Mouse (Mus musculus) embryonic fibroblast, embryonic 13.5 days (primary cell): Measurements from ENCODE around the gene Hs2st1. TPM values are rescaled to one million over a fixed set of nuclear protein-coding genes. Genes with fewer than 3 reads are reported as not detected.

ENCODE experiments used
- H3K27ac ChIP-seq: 2 replicates; pipeline ENCODE4 v1.5.1; 2012; ENCODE audit warnings: low read length, control low read depth, inconsistent platforms; ENCODE audit not compliant: insufficient read depth
- H3K4me1 ChIP-seq: 2 replicates; pipeline ENCODE4 v1.6.1; 2011; ENCODE audit warnings: low read length; ENCODE audit not compliant: control insufficient read depth, insufficient read depth
- H3K4me3 ChIP-seq: 2 replicates; pipeline ENCODE4 v1.5.1; 2011; ENCODE audit warnings: mild to moderate bottlenecking, control low read depth, low read length; ENCODE audit not compliant: insufficient read depth
- CTCF ChIP-seq: IDR thresholded peaks from 2 replicates; pipeline ENCODE4 v1.5.1; 2011; ENCODE audit warnings: mild to moderate bottlenecking, control low read depth, low read length, moderate library complexity, borderline replicate concordance; ENCODE audit not compliant: insufficient read depth
- POLR2A ChIP-seq: IDR thresholded peaks from 2 replicates; pipeline ENCODE4 v1.6.1; 2011; ENCODE audit warnings: low read depth, mild to moderate bottlenecking, control low read depth, low read length, moderate library complexity
- polyA plus RNA-seq: library from polyadenylated mRNA; stranded (reverse); fragments of >200 nt; gene quantifications from 2 replicates; pipeline ENCODE4 v1.2.4, GENCODE M21; 2011; ENCODE audit warnings: low read depth; ENCODE audit not compliant: missing spikeins, insufficient read length

Gene Hs2st1
- polyA plus RNA-seq, 1 experiment = 83.7 TPM

DNA sequence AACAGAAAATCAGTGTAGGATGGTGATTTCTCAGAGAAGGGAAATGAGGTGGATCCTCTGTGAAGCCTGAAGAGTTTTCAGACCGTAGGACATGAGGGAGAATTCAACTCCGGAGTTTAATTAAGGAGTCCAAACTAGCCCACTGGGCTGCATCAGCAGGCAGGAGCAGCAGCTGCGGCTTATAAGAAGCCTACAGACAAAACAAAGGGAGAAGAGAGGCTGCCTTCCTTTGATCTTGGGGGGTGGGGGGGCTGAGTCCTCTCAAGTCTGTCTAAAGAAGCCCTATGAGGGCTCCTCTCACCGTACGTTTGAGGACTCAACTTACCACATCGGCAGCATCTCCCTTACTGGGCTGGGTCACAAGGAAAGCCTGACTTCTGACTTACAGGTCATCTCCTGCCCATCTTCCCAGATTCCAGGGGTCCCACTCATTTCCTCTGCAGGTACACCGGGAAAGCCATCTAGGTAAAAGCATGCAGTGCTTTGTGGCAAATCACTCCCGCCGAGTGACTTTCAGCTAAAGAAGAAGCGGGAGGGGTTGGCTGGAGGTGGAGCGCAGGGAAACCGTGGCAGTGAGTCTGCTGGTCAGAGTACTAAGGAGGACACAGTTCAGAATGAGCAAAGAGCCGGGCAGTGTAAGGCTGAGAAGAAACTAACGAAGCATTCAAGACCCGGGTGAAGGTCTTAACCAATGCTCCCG lies 13.2 kb downstream of the Hs2st1 start:
- H3K27ac ChIP-seq = no peak overlapping the region
- peaks cover 9% of the 10 kb centered on the region; the same call in 1 of the 2 replicates for H3K4me1 ChIP-seq
- no peak overlapping the region for H3K4me3 ChIP-seq
- no peak for TF ChIP-seq POLR2A

DNA sequence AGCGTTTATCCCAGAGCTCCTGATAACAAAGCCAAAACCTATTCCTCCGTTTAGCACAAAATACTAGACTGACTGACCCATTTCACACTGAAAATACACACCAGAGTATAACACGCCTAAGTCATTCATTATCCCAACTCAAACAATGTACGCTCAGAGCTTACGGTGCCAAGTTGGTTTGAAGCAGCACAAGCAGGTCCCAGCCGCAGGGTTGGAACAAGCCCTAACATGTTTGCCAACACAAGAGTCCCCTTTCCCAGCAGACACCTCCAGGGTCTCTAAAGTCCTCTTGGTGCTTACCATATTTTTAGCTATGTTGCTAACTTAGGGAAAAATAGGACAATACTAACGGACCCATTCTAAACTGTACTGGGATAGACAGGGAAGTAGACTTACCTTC lies 14.8 kb downstream of the Hs2st1 start:
- no peak for TF ChIP-seq POLR2A
- TF ChIP-seq CTCF = no peak
- no peak overlapping the region for H3K27ac ChIP-seq
- peaks cover 13% of the 10 kb centered on the region; the same call in 1 of the 2 replicates for H3K4me1 ChIP-seq
- H3K4me3 ChIP-seq = no peak overlapping the region

DNA sequence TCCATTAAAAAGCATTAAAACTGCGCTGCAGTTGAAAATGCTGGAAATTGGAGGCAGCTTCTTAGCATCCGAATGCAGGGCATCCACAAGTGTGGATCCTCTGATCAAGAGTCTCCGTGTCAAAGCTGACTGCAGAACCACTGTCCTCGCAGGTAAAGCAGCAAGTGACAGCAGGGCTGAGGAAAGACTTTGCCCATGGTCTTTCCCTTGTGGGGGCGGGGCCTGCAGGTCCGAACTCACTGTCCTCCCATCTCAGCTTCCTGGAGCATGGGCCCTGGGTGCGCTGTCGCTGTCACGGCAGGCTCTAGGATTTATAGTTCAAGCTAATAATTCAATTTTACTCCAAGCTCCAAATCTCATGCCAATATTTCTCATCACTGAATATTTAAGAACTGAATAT lies 15.5 kb downstream of the Hs2st1 start:
- Histone ChIP-seq H3K27ac (no peak overlapping the region), H3K4me3 (no peak overlapping the region), H3K4me1 (peaks cover 13% of the 10 kb centered on the region; the same call in 1 of the 2 replicates)
- no peak for TF ChIP-seq CTCF
- TF ChIP-seq POLR2A = no peak

DNA sequence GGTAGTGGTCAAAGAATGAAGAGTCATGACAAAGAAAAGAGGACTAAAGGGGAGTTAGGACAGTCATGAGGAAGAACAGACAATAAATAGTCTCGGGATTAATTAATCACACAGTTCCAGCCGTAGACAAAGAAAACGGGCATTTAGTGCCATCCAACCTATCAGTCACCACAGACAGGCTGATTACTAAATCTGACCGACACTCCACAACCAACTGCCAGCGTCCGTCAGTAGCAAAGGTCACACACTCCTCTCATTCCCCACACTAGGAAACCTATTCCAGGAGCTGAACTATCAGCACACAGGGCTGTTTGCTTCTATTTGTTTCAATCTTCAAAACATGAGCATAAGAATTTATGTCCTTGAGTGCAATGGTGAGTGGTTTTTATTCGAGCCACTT lies 16.0 kb downstream of the Hs2st1 start:
- TF ChIP-seq CTCF (no peak), POLR2A (no peak)
- no peak overlapping the region for H3K4me3 ChIP-seq
- H3K4me1 ChIP-seq = 0 out of 2 replicates have a peak, but pooled peaks cover 10% of the 10 kb centered on the region

DNA sequence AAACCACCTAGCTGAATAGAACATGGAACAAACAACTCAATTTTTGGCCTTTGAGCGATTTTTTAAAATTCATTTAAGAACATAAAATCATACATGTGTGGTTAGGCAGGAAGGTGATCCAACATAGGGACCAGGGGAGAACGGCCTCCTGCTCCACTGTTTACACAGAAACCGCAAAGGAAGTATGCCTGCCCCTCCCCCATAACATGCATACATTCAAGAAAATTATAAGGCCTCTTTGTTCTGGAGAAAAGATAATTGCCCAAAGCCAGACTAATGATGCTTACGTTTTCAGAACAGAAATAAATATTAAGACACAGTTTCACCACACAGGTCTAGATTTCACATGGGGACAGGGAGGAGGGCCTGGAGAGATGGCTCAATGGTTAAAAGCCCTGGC lies 18.6 kb downstream of the Hs2st1 start:
- H3K27ac ChIP-seq = no peak overlapping the region
- no peak for TF ChIP-seq POLR2A
- no peak for TF ChIP-seq CTCF
- H3K4me3 ChIP-seq = no peak overlapping the region
- 0 out of 2 replicates have a peak, but pooled peaks cover 6% of the 10 kb centered on the region for H3K4me1 ChIP-seq

More for the DNA sequence above, 16.0 kb downstream of the Hs2st1 start:
- no peak overlapping the region for H3K27ac ChIP-seq

DNA sequence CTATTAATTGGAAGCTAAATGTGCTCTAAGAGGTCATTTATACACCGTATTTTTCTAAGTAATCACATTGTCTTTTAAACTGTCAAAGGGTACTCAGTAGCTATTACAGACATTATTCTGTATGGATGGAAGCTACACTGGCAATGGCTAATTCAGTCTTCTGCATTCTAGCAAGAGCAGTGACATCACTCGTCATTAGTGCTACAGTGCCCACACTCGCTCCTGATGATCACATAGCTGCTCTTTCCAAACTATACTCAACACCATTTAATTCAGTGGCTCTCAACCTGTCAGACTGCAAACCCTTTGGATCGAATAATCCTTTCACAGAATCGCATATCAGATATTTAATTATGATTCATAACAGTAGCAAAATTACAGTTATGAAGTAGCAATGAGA lies 19.3 kb downstream of the Hs2st1 start:
- no peak for TF ChIP-seq CTCF
- Histone ChIP-seq H3K4me3 (no peak overlapping the region), H3K4me1 (peaks cover 10% of the 10 kb centered on the region; the same call in 1 of the 2 replicates), H3K27ac (no peak overlapping the region)

DNA sequence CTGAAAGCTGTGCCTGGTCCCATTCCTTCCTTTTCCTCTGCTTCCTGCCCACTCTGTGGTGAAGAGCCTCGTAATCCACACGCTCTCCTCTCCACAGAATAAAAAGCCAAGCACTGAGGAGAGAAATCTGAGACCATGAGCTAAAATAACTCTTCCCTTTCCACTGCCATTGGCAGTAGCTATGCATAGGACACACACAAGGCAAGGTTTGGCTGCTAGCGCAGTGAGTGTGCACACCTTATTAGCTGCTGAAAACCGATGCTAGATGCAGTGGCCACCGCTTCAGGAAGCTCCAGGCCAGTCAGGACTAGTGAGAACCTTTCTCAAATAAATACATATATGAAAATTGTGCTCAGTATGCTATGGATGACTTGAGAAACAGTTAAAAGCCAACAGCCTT lies 19.9 kb downstream of the Hs2st1 start:
- H3K4me1 ChIP-seq = peaks cover 10% of the 10 kb centered on the region; the same call in 1 of the 2 replicates
- no peak overlapping the region for H3K27ac ChIP-seq
- TF ChIP-seq POLR2A (no peak), CTCF (no peak)
- H3K4me3 ChIP-seq = no peak overlapping the region

DNA sequence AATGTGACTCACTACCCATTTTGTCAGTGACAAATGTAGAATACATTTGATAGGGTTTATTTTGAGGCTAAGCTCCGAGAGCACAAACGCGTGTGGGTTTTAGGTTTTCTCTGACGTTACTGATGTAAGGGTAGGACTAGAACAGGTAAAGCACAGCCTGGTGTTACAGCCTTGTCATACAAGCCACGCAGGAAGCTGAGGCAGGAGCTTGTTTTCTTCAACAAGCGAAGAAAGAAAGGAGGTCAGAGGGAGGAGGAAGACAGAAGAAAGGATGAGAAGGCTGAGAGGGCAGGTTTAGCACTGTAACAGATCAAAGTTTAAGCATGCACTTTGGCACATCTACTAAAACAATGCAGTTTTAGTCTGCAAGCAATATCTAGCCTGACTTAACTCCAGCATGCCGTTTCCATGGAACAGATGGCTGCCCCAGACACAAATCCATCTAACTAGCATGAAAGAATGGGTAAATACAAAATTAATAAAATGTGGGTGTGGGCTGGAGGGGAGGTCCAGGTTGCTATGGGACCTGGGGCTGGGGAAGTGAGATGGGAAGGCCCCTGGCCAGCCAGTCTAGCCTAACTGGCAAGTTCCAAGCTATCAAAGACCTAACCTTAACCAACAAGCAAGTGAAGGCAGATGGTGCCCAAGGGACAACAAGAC lies 21.7 kb downstream of the Hs2st1 start:
- TF ChIP-seq CTCF (no peak), POLR2A (no peak)
- H3K4me1 ChIP-seq = peaks cover 10% of the 10 kb centered on the region; the same call in 1 of the 2 replicates
- no peak overlapping the region for H3K27ac ChIP-seq
- no peak overlapping the region for H3K4me3 ChIP-seq

DNA sequence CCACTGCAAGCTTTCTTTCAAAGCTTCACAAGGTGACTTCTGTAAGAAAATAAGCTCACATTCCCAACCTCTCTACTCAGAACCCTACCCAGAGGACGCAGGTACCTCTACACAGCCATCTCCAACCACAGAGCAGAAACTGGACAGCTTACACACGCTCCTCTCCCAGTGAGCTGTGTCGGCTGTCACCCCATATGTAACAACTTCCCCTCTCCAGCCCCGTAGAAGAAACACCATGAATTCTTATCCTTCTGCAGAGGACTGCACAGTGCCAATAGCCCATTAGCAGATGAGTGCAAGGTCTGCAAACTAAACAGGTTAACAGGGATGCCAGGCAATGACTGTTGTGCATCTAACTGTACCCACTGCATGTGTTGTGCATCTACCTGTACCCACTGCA lies 23.5 kb downstream of the Hs2st1 start:
- Histone ChIP-seq H3K4me3 (no peak overlapping the region), H3K27ac (no peak overlapping the region), H3K4me1 (peaks cover 13% of the 10 kb centered on the region)
- no peak for TF ChIP-seq POLR2A

DNA sequence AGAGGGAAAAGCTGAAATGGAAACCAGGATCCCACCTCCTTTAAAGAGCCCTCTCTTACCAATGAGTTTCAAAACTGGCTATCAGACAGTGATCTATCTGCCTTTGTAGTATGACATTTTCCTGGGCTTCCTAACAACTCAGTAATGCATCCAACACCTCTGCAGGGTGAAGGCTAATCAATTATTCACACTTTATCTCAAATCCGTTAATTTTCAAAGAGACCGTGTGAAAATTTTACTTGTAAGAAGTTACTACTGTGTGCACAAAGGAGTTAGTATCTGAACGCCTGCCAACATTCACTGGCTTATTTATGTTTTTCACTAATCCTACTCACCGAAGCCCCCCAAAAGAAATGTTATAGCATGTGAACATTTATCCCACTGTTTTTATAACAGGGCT lies 24.1 kb downstream of the Hs2st1 start:
- H3K27ac ChIP-seq = no peak overlapping the region
- no peak overlapping the region for H3K4me3 ChIP-seq
- TF ChIP-seq CTCF (no peak), POLR2A (no peak)
- H3K4me1 ChIP-seq = peaks cover 11% of the 10 kb centered on the region
